Mouse (Mus musculus) spleen, adult 18-20 months (tissue): ENCODE results near the gene Trim10.
"Not testable (repeated sequence)": the region's sequence is repeated elsewhere in the genome, so short reads cannot be mapped to it uniquely, and the experiment has no call there.

Experiments
- DNase-seq, 2 experiments: peaks; one replicate each; pipeline ENCODE4 v3.0.0; 2022; ENCODE audit warnings: mixed read lengths in 2 of 2

Gene Trim10

DNA sequence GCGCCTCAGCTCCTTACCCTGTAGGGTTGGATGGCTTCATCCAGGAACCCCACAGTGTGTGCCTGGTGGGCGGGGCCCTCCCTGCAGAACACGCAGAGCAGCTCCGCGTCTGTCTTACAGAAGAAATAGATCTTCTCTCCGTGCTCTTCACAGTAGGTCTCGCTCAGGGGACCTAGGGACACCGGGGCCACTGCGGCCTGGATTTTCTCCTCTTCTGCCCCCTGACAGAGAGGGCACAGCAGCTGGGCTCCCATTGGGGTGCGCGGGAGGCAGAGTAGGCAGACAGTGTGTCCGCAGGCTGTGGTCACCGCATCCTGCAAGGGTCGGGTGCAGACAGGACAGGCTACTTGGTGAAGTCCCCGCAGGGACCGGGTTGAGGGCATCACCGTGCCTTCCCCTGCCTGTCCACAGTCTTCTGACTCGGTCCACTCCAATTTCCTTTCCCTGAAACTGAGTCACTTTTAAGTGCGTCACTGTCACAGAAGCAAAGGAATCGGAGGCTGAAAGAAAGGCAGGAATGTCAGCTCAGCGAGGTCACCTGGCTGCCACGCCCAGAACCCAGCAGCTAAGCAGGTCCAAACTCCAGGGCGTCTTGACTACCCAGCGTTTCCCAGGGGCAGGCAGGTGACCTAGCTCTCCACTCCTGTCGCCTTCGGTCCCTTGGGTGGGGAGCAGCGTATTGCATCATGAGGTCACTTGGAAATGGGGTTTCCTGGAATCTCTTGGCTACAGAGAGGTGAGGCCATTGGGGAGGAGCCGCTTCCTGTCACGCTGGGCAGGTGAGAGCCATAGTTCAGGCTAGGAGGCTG lies 2.5 kb upstream of the Trim10 start, which contains the start of gene Trim15:
Gene Trim15 (minus strand): TSS at position 492 of the 809 bp plus-strand sequence.
- no peak for DNase-seq

DNA sequence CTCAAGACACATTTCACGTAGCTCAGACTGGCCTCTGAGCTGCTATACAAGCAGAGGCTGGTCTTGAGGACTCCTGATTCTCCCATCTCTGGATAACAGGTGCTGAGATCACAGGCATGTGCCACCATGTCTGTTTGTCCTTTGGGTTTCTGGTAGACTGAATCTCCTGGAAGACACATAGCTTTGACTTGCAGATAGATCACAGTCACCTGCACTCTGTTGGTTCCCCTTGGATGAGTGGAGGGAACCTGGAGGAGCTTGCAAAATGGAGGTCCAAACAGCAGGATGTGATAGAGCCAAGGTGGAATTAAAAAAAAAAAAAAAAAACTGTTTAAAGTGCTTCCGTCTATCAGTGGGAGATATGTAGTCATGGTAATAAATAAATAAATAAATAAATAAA lies 538 bp upstream of the Trim10 start:
- no peak for DNase-seq

DNA sequence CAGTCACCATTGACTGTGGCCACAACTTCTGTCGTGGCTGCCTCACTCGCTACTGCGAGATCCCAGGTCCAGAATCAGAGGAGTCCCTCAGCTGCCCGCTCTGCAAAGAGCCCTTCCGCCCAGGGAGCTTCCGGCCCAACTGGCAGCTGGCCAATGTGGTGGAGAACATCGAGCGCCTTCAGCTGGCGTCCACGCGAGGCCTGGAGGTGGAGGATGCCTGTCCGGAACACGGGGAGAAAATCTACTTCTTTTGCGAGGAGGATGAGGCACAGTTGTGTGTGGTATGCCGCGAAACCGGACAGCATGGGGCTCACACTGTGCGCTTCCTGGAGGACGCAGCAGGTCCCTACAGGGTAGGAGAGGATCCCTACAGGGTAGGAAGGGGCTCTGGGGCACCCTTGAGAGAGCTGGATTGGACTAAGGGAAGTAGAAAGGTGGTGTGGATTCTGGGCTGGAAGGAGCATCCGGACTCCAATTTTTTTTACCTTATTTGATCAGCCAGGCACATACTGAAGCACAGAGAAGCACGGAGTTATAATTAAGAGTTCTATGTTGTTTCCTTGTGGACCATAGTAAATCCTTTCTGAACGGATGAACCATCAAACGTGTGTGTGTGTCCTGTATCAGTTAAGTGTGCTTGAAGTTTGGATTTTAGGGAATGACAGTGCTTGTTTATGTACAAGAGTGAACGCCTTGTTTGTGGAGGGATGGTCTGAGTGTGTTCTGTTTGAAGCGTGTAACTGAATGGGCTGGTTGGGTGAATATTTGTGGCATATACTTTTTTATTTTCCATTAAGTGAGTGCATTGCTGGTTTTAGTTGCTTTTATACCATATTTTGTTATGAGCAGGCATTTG lies 809 bp downstream of the Trim10 start:
- no peak for DNase-seq

DNA sequence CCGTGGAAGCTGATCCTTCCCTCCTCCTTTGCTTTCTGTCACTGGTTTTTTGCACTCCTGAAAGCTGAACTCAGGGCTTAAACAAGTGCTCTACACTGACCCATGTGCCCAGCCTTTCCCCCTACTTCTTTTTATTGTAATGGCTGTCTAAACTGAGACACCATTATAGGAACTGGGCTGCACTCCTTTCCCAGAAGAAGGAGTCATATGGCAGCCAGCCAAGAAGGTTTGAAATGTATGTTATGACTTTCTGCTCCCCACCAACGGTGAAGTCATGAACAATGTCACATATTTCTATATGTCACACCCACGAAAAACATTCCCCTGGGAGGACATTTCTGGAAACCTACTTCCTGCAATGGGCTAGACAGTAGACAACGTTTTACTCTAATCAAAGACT lies 5.3 kb downstream of the Trim10 start:
- DNase-seq = no peak

DNA sequence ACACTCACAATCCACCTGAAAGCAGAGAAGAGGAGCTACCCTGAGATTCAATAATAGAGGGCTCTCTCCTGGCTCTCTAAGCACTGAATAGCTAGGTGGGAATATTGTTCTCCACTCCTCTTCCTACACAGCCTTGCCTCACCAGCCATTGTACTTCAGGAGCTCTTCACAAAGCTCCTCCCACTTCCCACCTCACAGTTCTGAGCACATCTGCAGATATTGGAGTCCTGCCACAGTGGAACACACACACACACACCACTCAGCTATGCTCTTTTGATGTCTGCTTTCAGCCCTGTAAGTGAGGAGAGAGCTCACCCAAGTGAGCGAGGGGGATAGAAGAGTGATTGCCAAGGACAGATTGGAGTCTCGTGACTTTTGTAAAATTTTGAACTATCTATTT lies 14.0 kb downstream of the Trim10 start:
- DNase-seq = no peak

DNA sequence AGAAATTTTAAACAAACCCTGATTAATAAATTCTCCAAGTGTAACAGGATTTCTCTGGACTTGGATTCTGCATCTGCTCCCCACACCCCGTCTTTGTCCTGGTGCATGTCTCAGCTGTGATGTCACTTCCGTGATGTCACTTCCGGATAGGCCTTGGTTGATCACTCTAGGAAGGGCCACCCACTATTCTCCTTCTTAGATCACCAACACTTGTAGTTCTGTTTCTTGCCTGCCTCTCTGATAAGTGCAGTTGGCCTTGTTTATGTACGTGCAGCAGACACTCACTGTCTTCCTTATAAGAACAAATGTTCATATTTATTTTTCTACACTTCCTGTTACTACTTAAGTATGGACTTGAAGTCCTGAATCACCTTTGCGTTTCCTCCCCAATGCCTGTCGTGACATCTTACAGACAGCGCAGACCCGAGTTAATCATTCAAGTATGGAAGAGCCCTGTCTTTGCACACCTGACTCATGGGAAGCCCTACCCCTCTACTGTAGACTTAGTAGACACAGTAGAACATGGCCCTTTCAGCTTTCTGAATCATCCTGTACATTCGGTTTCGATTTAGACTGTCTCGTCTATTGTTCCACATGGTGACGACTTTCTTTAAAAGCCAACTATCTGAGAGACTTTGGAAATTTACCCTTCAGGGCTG lies 15.9 kb downstream of the Trim10 start:
- DNase-seq = no peak

DNA sequence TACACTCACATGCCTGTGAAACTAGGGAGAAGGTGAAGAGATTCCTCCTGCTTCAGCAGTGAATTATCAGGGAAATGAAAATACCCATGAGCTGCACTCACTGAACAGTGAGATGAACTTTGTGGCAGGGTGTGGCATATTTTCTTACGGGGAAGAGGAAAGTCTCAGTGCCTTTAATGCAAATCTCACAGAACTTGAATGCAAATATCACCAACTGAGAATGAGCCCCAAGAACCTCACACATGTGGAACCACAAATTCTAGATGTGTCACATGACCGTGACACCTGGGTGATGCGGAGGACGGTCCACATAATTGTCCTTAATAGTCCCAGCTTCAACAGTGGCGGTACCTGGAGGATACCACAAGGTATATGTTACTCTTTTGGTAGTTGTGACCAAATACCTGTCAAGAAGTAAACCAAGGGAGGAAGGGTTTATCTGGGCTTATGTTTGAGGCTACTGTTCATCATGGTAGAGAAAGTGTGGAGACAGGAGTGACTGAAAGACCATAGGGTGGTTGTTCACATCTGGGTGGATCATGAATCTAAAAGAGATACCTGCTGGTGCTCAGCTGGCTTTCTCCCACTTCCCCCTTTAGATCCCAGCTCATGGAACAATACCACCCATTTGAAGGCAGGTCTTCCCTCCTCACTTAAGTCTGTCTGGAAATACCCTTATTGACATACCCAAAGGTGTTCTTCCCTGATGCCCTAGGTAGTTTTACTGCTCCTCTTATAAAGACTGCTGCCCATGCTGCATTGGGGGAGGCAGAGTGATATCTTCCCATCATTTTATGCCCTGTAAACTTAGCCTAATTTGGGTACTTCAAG lies 20.9 kb downstream of the Trim10 start, which contains the start of gene Trim40:
Gene Trim40 (minus strand): TSS at position 51 of the 831 bp plus-strand sequence.
- no peak for DNase-seq

DNA sequence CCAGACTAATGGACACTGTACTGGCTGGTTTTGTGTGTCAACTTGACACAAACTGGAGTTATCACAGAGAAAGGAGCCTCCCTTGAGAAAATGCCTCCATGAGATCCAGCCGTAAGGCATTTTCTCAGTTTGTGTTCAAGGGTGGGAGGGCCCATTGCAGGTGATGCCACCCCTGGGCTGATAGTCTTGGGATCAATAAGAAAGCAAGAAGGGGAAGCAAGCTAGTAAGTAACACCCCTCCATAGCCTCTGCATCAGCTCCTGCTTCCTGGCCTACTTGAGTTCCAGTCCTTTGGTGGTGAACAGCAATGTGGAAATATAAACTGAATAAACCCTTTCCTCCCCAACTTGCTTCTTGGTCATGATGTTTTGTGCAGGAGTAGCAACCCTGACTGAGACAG lies 22.1 kb downstream of the Trim10 start:
- not testable (repeated sequence) for DNase-seq

DNA sequence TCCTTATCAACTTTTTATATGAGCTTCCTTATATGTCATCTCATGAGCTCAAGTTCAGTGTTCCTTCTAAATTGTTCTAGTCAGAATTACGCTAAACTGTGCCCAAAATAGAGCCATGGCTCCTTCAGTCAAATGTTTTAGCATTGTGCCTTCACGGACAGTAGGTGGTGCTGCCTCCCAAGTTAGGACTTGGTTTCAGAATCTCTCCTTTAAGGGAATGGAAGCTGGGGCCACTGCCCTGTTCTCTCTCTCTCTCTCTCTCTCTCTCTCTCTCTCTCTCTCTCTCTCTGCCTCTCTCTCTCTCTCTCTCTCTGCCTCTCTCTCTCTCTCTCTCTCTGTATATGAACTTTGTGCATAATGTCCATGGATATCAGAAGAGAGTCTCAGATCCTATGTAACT lies 23.0 kb downstream of the Trim10 start:
- DNase-seq = peak in 1 of 2 experiments; percentile 18

DNA sequence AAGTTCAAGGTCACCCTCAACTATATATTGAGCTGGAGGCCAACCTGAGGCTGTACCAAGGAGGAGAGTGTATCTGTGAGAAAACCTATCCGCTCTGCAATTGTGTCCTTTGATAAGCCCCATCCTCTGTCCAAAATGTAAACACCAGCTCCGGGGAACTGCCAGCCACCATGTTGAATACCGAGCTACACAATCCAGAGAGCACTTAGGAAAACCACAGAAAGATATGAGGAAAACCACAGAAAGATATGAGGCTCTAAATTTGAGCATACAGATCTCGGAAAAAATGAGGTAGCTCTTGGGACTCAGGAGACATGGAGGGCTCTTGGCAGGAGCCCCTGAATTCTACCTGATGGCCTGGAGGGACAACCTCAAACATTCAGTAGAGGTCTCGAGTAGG lies 24.0 kb downstream of the Trim10 start:
- no peak for DNase-seq

DNA sequence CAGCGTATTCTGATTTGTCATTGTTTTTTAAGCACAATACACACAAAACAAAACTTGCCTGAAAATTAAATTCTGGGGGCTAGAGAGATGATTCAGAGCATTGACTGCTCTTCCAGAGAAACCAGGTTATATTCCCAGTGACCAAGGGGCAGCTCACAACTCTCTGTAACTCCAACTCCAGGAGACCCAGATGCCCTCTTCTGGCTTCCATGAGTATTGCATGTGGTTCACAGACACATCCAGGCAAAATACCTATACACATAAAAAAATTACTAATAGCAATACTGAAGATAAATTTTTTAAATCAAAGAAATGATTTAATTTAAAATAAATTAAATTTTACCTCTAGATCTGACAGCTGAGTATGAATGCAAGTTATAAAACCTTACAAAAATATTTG lies 27.2 kb downstream of the Trim10 start:
- DNase-seq = peak in 1 of 2 experiments; percentile 17

DNA sequence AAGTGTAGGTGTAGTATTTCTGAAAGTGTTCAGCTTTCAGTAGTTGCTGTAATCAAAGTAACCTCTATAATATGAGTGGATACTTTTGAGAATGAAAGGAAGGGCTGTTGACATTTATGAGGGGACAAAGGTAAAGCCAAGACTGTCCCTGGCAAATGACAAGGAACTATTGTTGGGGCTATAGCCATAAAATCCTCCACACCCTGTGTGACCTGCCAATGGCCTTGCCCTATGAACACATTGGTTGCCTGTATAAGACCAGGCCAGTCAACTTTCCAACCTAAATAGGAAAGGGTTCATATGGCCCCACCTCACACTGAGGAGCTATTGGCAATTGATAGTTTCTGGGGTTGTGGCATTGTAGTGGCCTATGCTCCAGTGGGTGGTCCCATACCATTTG lies 27.7 kb downstream of the Trim10 start:
- DNase-seq = no peak

DNA sequence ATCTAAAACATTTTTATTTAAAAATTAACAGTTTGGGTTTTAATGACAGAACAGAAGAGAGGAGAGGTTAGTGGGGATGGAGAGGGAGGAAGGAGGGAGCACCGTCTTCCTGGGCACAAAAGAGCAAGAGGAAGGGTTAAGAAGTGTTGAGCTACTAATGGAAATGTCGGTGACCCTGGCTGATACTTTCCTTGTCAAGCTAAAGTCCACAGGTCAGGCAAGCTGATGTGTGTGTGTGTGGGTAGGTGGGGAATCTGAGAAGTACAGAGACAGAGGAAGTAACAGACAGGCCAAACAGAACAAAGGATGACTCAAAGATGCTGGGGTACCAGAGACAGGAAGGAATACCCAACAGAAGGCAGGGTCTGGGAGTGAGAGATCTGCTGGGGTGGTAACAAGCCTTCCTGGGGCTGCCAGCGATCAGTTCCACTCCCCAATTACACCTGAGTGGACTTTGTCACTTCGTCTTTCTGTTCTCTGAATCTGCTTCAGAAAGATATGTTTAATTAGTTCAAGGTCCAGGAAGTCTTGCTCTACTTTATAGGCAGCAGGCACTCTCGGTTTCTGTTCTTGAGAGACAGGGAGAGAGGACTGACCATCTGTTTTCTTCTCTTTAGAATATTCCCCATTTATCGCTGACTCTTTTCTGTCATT lies 28.3 kb downstream of the Trim10 start, which contains the start of gene Trim31:
Gene Trim31 (plus strand): TSS at position 567 of the 654 bp plus-strand sequence.
- DNase-seq = no peak

DNA sequence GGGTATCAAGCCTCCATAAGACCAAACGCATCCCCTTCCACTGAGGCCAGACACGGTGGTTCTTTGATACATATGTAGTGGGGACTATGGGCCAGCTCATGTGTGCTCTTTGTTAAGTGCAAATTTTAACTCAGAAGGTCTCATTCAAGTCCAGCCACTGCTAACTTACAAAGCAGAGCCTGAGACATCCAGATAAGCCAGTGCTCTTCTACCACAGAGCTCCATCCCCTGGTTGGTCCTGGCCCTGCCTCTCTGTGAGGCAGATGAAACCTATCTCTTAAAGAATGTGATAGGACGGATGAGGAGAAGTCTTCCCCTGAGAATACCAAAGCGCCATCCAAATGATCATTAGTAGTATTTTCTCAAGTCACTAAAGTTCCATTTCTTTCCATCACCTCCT lies 30.0 kb downstream of the Trim10 start:
- no peak for DNase-seq

DNA sequence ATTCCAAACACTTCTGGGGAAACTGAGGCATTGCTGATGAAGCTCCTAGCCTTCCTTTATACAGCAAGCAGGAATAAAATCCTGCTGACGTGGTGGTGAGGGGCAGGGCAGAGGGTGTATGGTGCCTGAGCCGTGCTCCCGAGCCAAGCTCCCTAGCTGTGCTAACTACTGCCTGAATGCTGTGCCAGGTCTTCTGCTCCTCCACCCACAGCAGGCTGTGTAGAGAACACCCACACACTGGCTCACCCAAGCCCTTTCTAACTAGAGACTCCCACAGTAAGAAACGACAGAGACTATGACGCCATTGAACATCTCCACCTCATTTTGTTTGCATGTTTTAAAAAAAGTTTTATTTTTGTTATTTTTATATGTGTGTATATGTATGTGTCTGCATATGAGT lies 30.6 kb downstream of the Trim10 start:
- DNase-seq = no peak

DNA sequence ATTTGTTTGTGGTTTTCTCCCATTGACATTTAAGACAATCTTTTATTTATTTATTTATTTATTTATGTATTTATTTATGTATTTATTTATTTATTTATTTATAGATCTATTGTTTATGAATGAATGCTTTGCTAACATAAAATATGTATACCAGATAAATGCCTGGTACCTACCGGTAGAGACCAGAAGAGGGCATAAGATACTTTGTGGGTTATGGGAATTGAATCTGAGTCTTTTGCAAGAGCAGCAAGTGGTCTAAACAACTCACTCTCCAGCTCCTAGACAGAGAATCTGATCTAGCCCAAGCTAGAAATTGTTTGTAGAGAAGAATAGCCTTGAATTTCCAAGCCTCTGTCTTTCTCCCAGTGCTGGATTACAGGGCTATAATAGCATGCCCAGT lies 31.3 kb downstream of the Trim10 start:
- no peak for DNase-seq

DNA sequence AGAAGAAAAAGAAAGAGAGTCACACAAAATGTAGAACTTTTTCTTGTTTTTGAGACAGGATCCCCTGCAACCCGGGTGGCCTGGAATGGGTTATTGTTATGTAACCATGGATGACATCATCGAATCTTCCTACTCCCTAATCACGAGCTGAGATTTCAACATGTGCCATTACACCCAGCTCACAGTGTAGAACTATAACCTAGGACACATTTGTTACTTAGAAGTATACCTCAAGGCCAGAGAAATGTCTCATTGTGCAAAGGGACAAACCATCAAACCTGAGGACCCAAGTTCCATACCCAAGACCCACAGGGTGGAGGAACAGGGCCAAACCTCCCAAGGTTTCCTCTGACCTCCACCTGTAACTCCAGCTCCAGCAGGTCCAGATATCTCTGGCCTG lies 34.3 kb downstream of the Trim10 start:
- no peak for DNase-seq

DNA sequence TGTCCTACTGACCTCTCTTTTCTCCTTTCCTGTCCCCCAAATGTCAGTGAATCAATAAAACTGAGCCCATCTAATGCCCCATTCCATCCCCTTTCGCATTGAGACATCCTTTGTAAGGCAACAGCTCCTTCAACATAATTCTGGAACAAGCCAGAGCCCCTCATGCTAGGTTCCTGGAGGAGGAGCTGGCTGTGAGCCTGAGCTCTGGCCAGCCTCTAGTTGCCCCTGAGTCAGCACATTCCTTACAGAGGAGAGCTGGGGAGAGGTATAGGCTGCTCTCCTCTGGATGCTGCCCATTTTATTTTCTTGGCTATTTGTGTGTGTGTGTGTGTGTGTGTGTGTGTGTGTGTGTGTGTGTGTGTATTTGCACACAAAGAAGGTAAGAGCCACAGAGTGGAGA lies 38.9 kb downstream of the Trim10 start:
- DNase-seq = no peak

DNA sequence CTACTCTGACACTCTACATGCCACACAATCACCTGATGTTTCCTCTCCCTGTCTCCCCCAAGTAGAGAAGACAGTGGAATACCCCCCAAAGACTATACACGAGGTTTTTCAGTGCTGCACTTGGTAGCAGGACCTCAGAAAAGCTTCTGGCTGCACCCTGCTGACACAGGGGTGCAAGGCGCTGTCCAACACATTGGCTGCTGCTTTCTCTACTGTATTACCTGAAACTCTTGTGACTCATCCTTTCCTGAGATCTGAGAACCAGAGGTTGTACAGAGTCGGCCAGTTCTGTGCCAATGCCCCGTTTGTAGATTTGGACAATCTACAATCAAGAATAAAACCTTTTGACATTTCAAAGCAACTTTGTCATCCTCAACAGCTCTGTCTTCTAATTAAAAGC lies 40.4 kb downstream of the Trim10 start:
- no peak for DNase-seq

DNA sequence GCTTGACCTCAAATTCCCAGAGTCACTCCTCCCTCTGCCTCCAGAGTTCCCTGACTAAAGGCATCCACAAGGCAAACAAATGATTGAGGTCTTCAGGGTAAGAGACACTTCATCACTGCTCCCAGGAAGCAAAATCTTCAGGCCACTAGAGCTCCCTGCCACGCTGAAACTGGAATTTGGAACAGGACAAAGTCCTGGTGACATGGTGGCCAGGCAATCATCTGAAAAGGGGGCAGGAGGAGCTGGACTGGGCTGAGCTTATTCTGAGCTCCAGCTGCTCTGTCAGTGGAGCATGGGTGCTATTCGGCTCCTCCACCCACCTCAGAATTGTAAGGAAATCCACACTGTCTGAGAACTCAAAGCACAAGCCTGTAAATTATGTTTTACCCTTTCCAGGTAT lies 42.7 kb downstream of the Trim10 start:
- DNase-seq = no peak

DNA sequence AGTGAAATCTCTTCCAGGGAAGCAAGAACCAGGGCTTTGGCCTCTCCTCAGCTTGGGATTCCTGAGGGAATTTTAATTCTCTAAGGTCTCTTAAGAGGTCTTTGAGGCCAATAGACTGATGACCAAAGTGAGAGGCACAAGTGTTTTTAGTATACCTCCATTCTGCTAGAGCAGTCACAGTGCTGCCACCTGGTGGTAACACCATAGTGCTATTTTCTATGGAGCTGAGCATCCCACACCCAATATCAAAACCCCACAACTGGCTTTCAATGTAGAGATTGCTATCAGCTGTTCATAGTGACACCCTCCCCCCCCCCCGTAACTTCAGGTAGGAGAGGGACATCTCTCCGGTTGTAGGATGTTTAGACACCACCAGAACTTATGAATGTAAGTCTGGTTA lies 44.7 kb downstream of the Trim10 start:
- DNase-seq = peak; percentile 13 to 78

DNA sequence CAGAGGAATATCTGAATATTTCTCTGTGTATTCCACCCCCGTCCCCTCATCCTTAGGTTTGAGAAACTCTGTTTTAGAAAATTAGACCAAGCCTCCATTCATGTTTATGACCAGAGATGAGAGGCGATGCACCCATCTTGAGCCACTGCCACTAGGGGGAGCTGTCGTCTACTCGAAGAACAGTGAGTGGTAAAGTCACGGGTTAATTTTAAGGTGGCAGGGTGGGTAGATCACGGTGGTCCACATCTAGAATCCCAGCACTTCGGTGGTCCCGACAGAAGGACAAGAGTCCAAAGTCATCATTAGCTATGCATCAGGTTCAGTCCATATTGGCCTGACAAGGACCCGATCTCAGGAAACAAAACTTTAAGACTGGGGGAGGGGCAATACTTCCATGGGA lies 45.7 kb downstream of the Trim10 start:
- DNase-seq = peak in 1 of 2 experiments; percentile 61
